Mouse (Mus musculus) bone marrow macrophage, adult 2 months (primary cell): ENCODE measurements around the gene Cry1. TPM values are rescaled to one million over a fixed set of nuclear protein-coding genes. Genes with fewer than 3 reads are reported as not detected.

Experiments used
- H3K27ac ChIP-seq: 2 replicates; pipeline ENCODE4 v1.5.1; 2012; ENCODE audit warnings: low read depth, low read length; ENCODE audit not compliant: insufficient read depth
- H3K4me1 ChIP-seq: 2 replicates; pipeline ENCODE4 v1.6.1; 2012; ENCODE audit warnings: low read length; ENCODE audit not compliant: control insufficient read depth, insufficient read depth
- H3K4me3 ChIP-seq: 2 replicates; pipeline ENCODE4 v1.5.1; 2012; ENCODE audit warnings: mild to moderate bottlenecking, low read length, moderate library complexity; ENCODE audit not compliant: insufficient read depth
- CTCF ChIP-seq: IDR thresholded peaks from 2 replicates; pipeline ENCODE4 v1.5.1; 2012; ENCODE audit warnings: low read depth, mild to moderate bottlenecking, low read length, moderate library complexity
- POLR2A ChIP-seq: IDR thresholded peaks from 2 replicates; pipeline ENCODE4 v1.6.1; 2012; ENCODE audit warnings: mild to moderate bottlenecking, low read depth, low read length, borderline replicate concordance
- polyA plus RNA-seq: library from polyadenylated mRNA; stranded (reverse); fragments of >200 nt; gene quantifications from 2 replicates; pipeline ENCODE4 v1.2.4, GENCODE M21; 2012; ENCODE audit not compliant: missing spikeins, insufficient read depth, insufficient read length

The Cry1 gene
- polyA plus RNA-seq, 1 experiment: 3.6 TPM

GRCm38 (mm10) chr10:85193321-85193720 lies 8.5 kb upstream of the Cry1 start:
- Histone ChIP-seq H3K4me1 (peaks cover 44% of the 10 kb centered on the region), H3K4me3 (no peak overlapping the region), H3K27ac (no peak overlapping the region)
- no peak for TF ChIP-seq POLR2A
- no peak for TF ChIP-seq CTCF

- Histone ChIP-seq H3K4me1 (peaks cover 52% of the 10 kb centered on the region), H3K4me3 (no peak overlapping the region), H3K27ac (no peak overlapping the region)
- no peak for TF ChIP-seq CTCF
- no peak for TF ChIP-seq POLR2A
These were observed 5.8 kb upstream of the Cry1 start for GRCm38 (mm10) chr10:85190652-85191051.

GRCm38 (mm10) chr10:85189966-85190365 lies 5.1 kb upstream of the Cry1 start:
- Histone ChIP-seq H3K27ac (no peak overlapping the region), H3K4me1 (peaks cover 47% of the 10 kb centered on the region), H3K4me3 (no peak overlapping the region)
- TF ChIP-seq CTCF (no peak), POLR2A (no peak)

- H3K27ac ChIP-seq: no peak overlapping the region
- peaks cover 24% of the 10 kb centered on the region for H3K4me1 ChIP-seq
- no peak for TF ChIP-seq CTCF
- no peak for TF ChIP-seq POLR2A
These were observed 1.6 kb upstream of the Cry1 start for GRCm38 (mm10) chr10:85186499-85186794.

GRCm38 (mm10) chr10:85185639-85186498 lies 1.0 kb upstream of the Cry1 start:
- Histone ChIP-seq H3K4me1 (peaks cover 24% of the 10 kb centered on the region), H3K27ac (peak overlapping the region; percentile 76), H3K4me3 (peak overlapping the region; percentile 80)
- TF ChIP-seq POLR2A (no peak), CTCF (no peak)

More at GRCm38 (mm10) chr10:85186499-85186794, 1.6 kb upstream of the Cry1 start:
- H3K4me3 ChIP-seq: no peak overlapping the region

GRCm38 (mm10) chr10:85184201-85184963 lies 482 bp downstream of the Cry1 start:
- no peak for TF ChIP-seq CTCF
- TF ChIP-seq POLR2A: no peak
- peak overlapping the region; percentile 80 for H3K4me3 ChIP-seq
- no peak overlapping the region for H3K27ac ChIP-seq
- peaks cover 11% of the 10 kb centered on the region for H3K4me1 ChIP-seq

- TF ChIP-seq CTCF (no peak), POLR2A (no peak)
- peak overlapping the region; percentile 80 for H3K4me3 ChIP-seq
- H3K4me1 ChIP-seq: peaks cover 11% of the 10 kb centered on the region
- H3K27ac ChIP-seq: no peak overlapping the region
These were observed 1.2 kb downstream of the Cry1 start for GRCm38 (mm10) chr10:85183619-85184018.

- Histone ChIP-seq H3K4me1 (peaks cover 9% of the 10 kb centered on the region), H3K4me3 (no peak overlapping the region), H3K27ac (no peak overlapping the region)
- TF ChIP-seq CTCF (no peak), POLR2A (no peak)
These were observed 2.1 kb downstream of the Cry1 start for GRCm38 (mm10) chr10:85182766-85183165.

GRCm38 (mm10) chr10:85176640-85177039 lies 8.2 kb downstream of the Cry1 start:
- no peaks in the 10 kb centered on the region; the same call in 1 of the 2 replicates for H3K4me1 ChIP-seq
- no peak overlapping the region for H3K27ac ChIP-seq
- TF ChIP-seq POLR2A (no peak), CTCF (no peak)
- H3K4me3 ChIP-seq: no peak overlapping the region

- TF ChIP-seq CTCF (no peak), POLR2A (no peak)
- H3K4me3 ChIP-seq: no peak overlapping the region
- H3K27ac ChIP-seq: no peak overlapping the region
These were observed 19.6 kb downstream of the Cry1 start for GRCm38 (mm10) chr10:85165306-85165705.

More at GRCm38 (mm10) chr10:85165306-85165705, 19.6 kb downstream of the Cry1 start:
- H3K4me1 ChIP-seq: no peaks in the 10 kb centered on the region
